Mouse (Mus musculus) hindbrain, embryonic 10.5 days (tissue): ENCODE measurements around the gene Gm21860. TPM values are rescaled to one million over a fixed set of nuclear protein-coding genes. Genes with fewer than 3 reads are reported as not detected.
"Not testable (repeated sequence)": the region's sequence is repeated elsewhere in the genome, so short reads cannot be mapped to it uniquely, and the experiment has no call there.

Experiments used
- DNase-seq: peaks from one replicate; pipeline ENCODE4 v3.0.0-alpha.2; 2017; ENCODE audit warnings: low spot score
- H3K27ac ChIP-seq: fragments of 300-500 bp; sonication (generic); 2 replicates; pipeline ENCODE4 v1.5.1; 2016; ENCODE audit warnings: mild to moderate bottlenecking, moderate library complexity
- H3K27me3 ChIP-seq: fragments of 300-500 bp; sonication (generic); 2 replicates; pipeline ENCODE4 v1.6.1; 2016; ENCODE audit warnings: mild to moderate bottlenecking; ENCODE audit not compliant: poor library complexity, insufficient read depth, severe bottlenecking
- H3K36me3 ChIP-seq: fragments of 300-500 bp; sonication (generic); 2 replicates; pipeline ENCODE4 v1.6.1; 2016; ENCODE audit warnings: mild to moderate bottlenecking, moderate library complexity
- H3K4me1 ChIP-seq: fragments of 300-500 bp; sonication (generic); replicated peaks from 2 replicates; pipeline ENCODE4 v1.6.1; 2016; ENCODE audit warnings: mild to moderate bottlenecking
- H3K4me3 ChIP-seq: fragments of 300-500 bp; sonication (generic); 2 replicates; pipeline ENCODE4 v1.5.1; 2016; ENCODE audit warnings: mild to moderate bottlenecking, moderate library complexity
- H3K9me3 ChIP-seq: fragments of 300-500 bp; sonication (generic); 2 replicates; pipeline ENCODE4 v1.6.1; 2016; ENCODE audit warnings: mild to moderate bottlenecking, moderate library complexity
- WGBS: fragments of 180-500 bp; shearing (Covaris S2); methylation state at CpG from one replicate; pipeline ENCODE4 v1.1.7; 2016; 5-methylcytosine and 5-hydroxymethylcytosine counted together
- polyA plus RNA-seq: library from polyadenylated mRNA; unstranded; fragments of >200 nt; fragmentation: Nextera tagmentation; extraction: Ambion mirVana; gene quantifications from 2 replicates; pipeline ENCODE4 v1.2.1, GENCODE M21; 2016

The Gm21860 gene
- polyA plus RNA-seq, 1 experiment from 2014 or later, result not detected

GRCm38 (mm10) chrY:90728251-90728904 lies 26.2 kb downstream of the Gm21860 start:
- H3K4me3 ChIP-seq, H3K27me3 ChIP-seq, H3K36me3 ChIP-seq, H3K4me1 ChIP-seq, DNase-seq, H3K27ac ChIP-seq: not testable (repeated sequence)
- WGBS, result 82% methylated on average over 9 of the region's 13 CpGs
- H3K9me3 ChIP-seq, result peaks cover 12% of the 10 kb centered on the region; the same call in 1 of the 2 replicates

- DNase-seq, H3K27me3 ChIP-seq, H3K36me3 ChIP-seq, H3K4me1 ChIP-seq, H3K27ac ChIP-seq, H3K4me3 ChIP-seq: not testable (repeated sequence)
- H3K9me3 ChIP-seq, result peaks cover 12% of the 10 kb centered on the region; the same call in 1 of the 2 replicates
- WGBS, result 81% methylated on average over 13 of the region's 13 CpGs
These were observed 27.3 kb downstream of the Gm21860 start for GRCm38 (mm10) chrY:90727121-90727908.

- H3K27me3 ChIP-seq, H3K36me3 ChIP-seq, H3K9me3 ChIP-seq, H3K27ac ChIP-seq, H3K4me3 ChIP-seq, H3K4me1 ChIP-seq: not testable (repeated sequence)
- 86% methylated on average over 23 of the region's 23 CpGs for WGBS
- peak; percentile 7 for DNase-seq
These were observed 28.7 kb downstream of the Gm21860 start for GRCm38 (mm10) chrY:90725701-90726451.

- 88% methylated on average over 10 of the region's 10 CpGs for WGBS
- not testable (repeated sequence) for H3K27me3 ChIP-seq
These were observed 29.5 kb downstream of the Gm21860 start for GRCm38 (mm10) chrY:90725166-90725565.

GRCm38 (mm10) chrY:90724014-90724709 lies 30.5 kb downstream of the Gm21860 start:
- DNase-seq, result peak; percentile 3
- H3K27me3 ChIP-seq, H3K4me3 ChIP-seq, H3K36me3 ChIP-seq, H3K4me1 ChIP-seq, H3K27ac ChIP-seq, H3K9me3 ChIP-seq: not testable (repeated sequence)
- 63% methylated on average over 8 of the region's 8 CpGs for WGBS

More at GRCm38 (mm10) chrY:90725166-90725565, 29.5 kb downstream of the Gm21860 start:
- H3K36me3 ChIP-seq, H3K4me1 ChIP-seq, DNase-seq, H3K27ac ChIP-seq, H3K9me3 ChIP-seq, H3K4me3 ChIP-seq: not testable (repeated sequence)

- not testable (repeated sequence) for H3K27ac ChIP-seq, H3K27me3 ChIP-seq, H3K36me3 ChIP-seq, H3K4me3 ChIP-seq, H3K4me1 ChIP-seq, DNase-seq
- 74% methylated on average over 9 of the region's 9 CpGs for WGBS
- peaks cover 14% of the 10 kb centered on the region for H3K9me3 ChIP-seq
These were observed 31.2 kb downstream of the Gm21860 start for GRCm38 (mm10) chrY:90723336-90723987.

GRCm38 (mm10) chrY:90720505-90720904 lies 34.1 kb downstream of the Gm21860 start:
- not testable (repeated sequence) for H3K27ac ChIP-seq, H3K27me3 ChIP-seq, H3K36me3 ChIP-seq, H3K4me3 ChIP-seq, H3K4me1 ChIP-seq, DNase-seq, H3K9me3 ChIP-seq
- WGBS, result 40% methylated on average over 5 of the region's 5 CpGs

GRCm38 (mm10) chrY:90719403-90720232 lies 35.0 kb downstream of the Gm21860 start:
- H3K36me3 ChIP-seq, H3K9me3 ChIP-seq, H3K27me3 ChIP-seq, H3K27ac ChIP-seq, H3K4me1 ChIP-seq, DNase-seq, H3K4me3 ChIP-seq: not testable (repeated sequence)
- WGBS, result 86% methylated on average over 13 of the region's 13 CpGs

- DNase-seq, result peak; percentile 16
- H3K4me1 ChIP-seq, H3K4me3 ChIP-seq, H3K36me3 ChIP-seq, H3K27ac ChIP-seq, H3K27me3 ChIP-seq, H3K9me3 ChIP-seq: not testable (repeated sequence)
- 78% methylated on average over 22 of the region's 22 CpGs for WGBS
These were observed 35.8 kb downstream of the Gm21860 start for GRCm38 (mm10) chrY:90718583-90719402.

GRCm38 (mm10) chrY:90718021-90718420 lies 36.6 kb downstream of the Gm21860 start:
- not testable (repeated sequence) for H3K4me3 ChIP-seq, H3K36me3 ChIP-seq, H3K27ac ChIP-seq, H3K27me3 ChIP-seq, H3K4me1 ChIP-seq, DNase-seq, H3K9me3 ChIP-seq
- 85% methylated on average over 9 of the region's 9 CpGs for WGBS

- not testable (repeated sequence) for H3K9me3 ChIP-seq, H3K27me3 ChIP-seq, H3K4me3 ChIP-seq, H3K4me1 ChIP-seq, H3K27ac ChIP-seq, H3K36me3 ChIP-seq, DNase-seq
- WGBS, result 73% methylated on average over 7 of the region's 7 CpGs
These were observed 37.1 kb downstream of the Gm21860 start for GRCm38 (mm10) chrY:90717496-90717895.
